Mouse (Mus musculus) midbrain, embryonic 16.5 days (tissue): ENCODE measurements around the gene Gm28308. TPM values are rescaled to one million over a fixed set of nuclear protein-coding genes. Genes with fewer than 3 reads are reported as not detected.

Source experiments
- ATAC-seq: fragments of 200-750 bp; cut with Nextera tagmentation; 2 replicates; pipeline ENCODE4 v1.8.0; 2017; ENCODE audit warnings: moderate TSS enrichment
- H3K27ac ChIP-seq: fragments of 300-500 bp; sonication (generic); 2 replicates; pipeline ENCODE4 v1.5.1; 2014; ENCODE audit warnings: mild to moderate bottlenecking, low read length, mixed read lengths
- H3K27me3 ChIP-seq: fragments of 300-500 bp; sonication (generic); 2 replicates; pipeline ENCODE4 v1.6.1; 2014; ENCODE audit warnings: low read depth, low read length, mixed read lengths; ENCODE audit not compliant: control insufficient read depth, insufficient read depth
- H3K36me3 ChIP-seq: fragments of 300-500 bp; sonication (generic); 2 replicates; pipeline ENCODE4 v1.6.1; 2014; ENCODE audit warnings: mild to moderate bottlenecking, low read length, moderate library complexity, mixed read lengths; ENCODE audit not compliant: control insufficient read depth, insufficient read depth
- H3K4me1 ChIP-seq: fragments of 300-500 bp; sonication (generic); 2 replicates; pipeline ENCODE4 v1.6.1; 2014; ENCODE audit warnings: mild to moderate bottlenecking, low read length, mixed read lengths; ENCODE audit not compliant: control insufficient read depth, insufficient read depth
- H3K4me2 ChIP-seq: fragments of 300-500 bp; sonication (generic); 2 replicates; pipeline ENCODE4 v1.6.1; 2014; ENCODE audit warnings: mild to moderate bottlenecking, low read length, mixed read lengths
- H3K4me3 ChIP-seq: fragments of 300-500 bp; sonication (generic); 2 replicates; pipeline ENCODE4 v1.5.1; 2014; ENCODE audit warnings: low read depth, mild to moderate bottlenecking, low read length, moderate library complexity, mixed read lengths
- H3K9ac ChIP-seq: fragments of 300-500 bp; sonication (generic); 2 replicates; pipeline ENCODE4 v1.6.1; 2014; ENCODE audit warnings: low read depth, low read length, mixed read lengths
- H3K9me3 ChIP-seq: fragments of 300-500 bp; sonication (generic); replicated peaks from 2 replicates; pipeline ENCODE4 v1.6.1; 2014; ENCODE audit warnings: mild to moderate bottlenecking, low read length, mixed read lengths; ENCODE audit not compliant: control insufficient read depth, poor library complexity, severe bottlenecking
- WGBS: fragments of 180-500 bp; shearing (Covaris S2); extraction: QIAGEN DNeasy Blood & Tissue Kit; methylation state at CpG from one replicate; pipeline ENCODE4 v1.1.7; 2014; 5-methylcytosine and 5-hydroxymethylcytosine counted together
- polyA plus RNA-seq: library from polyadenylated mRNA; unstranded; fragments of >200 nt; fragmentation: Nextera tagmentation; extraction: Ambion mirVana; gene quantifications from 2 replicates; pipeline ENCODE4 v1.2.1, GENCODE M21; 2015

Gene Gm28308
- polyA plus RNA-seq, 1 experiment from 2014 or later: not detected

GRCm38 (mm10) chr6:52185222-52185621 is 27.9 kb downstream of the Gm28308 start:
- 1% methylated on average over 18 of the region's 19 CpGs for WGBS
- Histone ChIP-seq H3K27ac (no peak overlapping the region), H3K9ac (no peak overlapping the region), H3K4me1 (no peaks in the 10 kb centered on the region), H3K27me3 (peaks cover 100% of the 10 kb centered on the region), H3K9me3 (no peaks in the 10 kb centered on the region), H3K4me2 (no peak overlapping the region), H3K4me3 (no peak overlapping the region), H3K36me3 (no peaks in the 10 kb centered on the region)
- no peak for ATAC-seq

GRCm38 (mm10) chr6:52184668-52185067 is 28.5 kb downstream of the Gm28308 start:
- H3K4me3 ChIP-seq: no peak overlapping the region
- 3% methylated on average over 6 of the region's 6 CpGs for WGBS
- H3K4me1 ChIP-seq: no peaks in the 10 kb centered on the region

DNA sequence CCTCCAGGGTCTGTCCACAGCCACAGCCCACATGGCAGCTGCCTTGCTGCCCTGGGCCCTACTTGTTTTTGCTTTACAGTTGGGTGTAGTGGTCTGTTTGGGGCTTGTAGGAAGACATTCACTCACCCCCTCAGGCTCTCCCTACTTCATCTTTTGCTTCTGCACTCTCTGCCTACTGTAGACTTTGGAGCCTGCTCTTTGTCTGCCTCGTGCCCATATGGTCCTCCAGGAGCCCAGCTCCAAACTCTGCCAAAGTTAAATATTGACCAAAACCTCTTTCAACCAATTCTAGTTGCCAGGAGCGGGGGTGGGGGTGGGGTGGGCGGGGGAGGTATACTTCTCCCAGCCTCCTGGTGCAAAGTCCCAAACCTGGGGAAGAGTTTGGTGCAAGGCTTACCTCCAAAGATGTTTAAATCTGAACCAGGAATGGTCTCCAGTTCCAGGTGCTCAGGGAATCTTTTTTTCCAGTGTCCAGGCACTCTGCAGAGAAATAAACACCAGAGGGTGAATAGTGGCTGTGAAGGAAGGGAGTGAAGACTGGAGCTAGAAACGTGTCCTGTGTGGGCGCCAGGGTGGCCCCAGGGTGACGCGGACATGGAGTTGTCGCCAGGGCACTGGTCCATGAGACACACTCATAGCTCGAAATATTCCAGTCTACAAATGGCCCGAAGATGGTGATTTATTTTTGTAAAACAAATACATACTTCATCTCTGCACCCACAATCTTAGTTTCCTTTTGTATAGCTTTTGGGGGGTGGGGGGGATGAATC is 29.6 kb downstream of the Gm28308 start:
- H3K27ac ChIP-seq: no peak overlapping the region
- H3K4me2 ChIP-seq: no peak overlapping the region
- no peak for ATAC-seq
- no peak overlapping the region for H3K4me3 ChIP-seq
- H3K27me3 ChIP-seq: peaks cover 100% of the 10 kb centered on the region
- H3K9me3 ChIP-seq: no peaks in the 10 kb centered on the region
- H3K4me1 ChIP-seq: no peaks in the 10 kb centered on the region
- no peaks in the 10 kb centered on the region for H3K36me3 ChIP-seq
- H3K9ac ChIP-seq: no peak overlapping the region
- WGBS: 10% methylated on average over 10 of the region's 10 CpGs

More at GRCm38 (mm10) chr6:52184668-52185067, 28.5 kb downstream of the Gm28308 start:
- Histone ChIP-seq H3K9me3 (no peaks in the 10 kb centered on the region), H3K36me3 (no peaks in the 10 kb centered on the region), H3K4me2 (no peak overlapping the region), H3K27ac (no peak overlapping the region), H3K27me3 (peaks cover 100% of the 10 kb centered on the region), H3K9ac (no peak overlapping the region)
- ATAC-seq: no peak

DNA sequence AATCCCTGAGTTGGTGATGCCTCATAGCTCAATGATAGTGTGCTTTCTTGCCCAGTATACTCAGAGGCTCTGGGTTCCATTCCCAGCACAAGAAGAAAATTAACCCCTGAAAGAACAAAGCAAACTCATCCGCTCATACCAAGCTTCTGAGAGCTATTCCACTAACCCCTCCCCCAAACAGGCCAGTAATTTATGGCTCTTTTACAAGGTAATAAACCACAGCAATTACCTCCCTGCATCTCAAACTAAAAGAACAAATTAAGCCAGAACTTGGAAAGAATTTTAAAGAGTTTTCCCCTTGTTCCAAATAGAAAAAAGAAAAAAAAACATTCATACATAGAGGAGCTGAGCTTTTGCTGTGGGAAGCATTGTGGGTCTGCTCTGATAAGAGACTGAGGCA is 30.3 kb downstream of the Gm28308 start:
- peaks cover 99% of the 10 kb centered on the region for H3K27me3 ChIP-seq
- H3K9ac ChIP-seq: no peak overlapping the region
- no peaks in the 10 kb centered on the region for H3K4me1 ChIP-seq
- H3K27ac ChIP-seq: no peak overlapping the region
- no peaks in the 10 kb centered on the region for H3K36me3 ChIP-seq
- no peaks in the 10 kb centered on the region for H3K9me3 ChIP-seq
- WGBS: 0% methylated on average over 1 of the region's 1 CpGs
- no peak overlapping the region for H3K4me3 ChIP-seq
- no peak for ATAC-seq
- no peak overlapping the region for H3K4me2 ChIP-seq

DNA sequence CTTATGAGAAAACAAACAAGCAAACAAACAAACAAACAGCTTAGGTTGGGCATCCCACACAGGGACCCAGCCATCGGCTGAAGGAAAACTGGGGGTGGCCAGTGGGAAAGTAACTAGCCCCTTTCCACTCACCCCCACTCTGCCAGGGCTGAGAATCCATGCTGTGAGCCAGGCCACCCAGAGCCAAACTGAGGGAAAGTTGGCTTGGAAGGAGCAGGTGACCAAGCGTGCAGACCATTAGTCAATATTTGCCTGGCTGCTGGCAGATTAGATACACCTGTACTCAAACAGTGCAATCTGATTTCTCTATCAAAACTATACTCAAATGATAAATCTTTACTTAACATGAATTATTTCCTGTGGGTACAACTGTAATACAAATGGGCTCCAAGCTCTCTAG is 31.1 kb downstream of the Gm28308 start:
- Histone ChIP-seq H3K36me3 (no peaks in the 10 kb centered on the region), H3K27me3 (peaks cover 94% of the 10 kb centered on the region), H3K4me3 (no peak overlapping the region), H3K4me2 (no peak overlapping the region), H3K9me3 (no peaks in the 10 kb centered on the region), H3K27ac (no peak overlapping the region), H3K9ac (no peak overlapping the region), H3K4me1 (no peaks in the 10 kb centered on the region)
- ATAC-seq: no peak
- WGBS: 19% methylated on average over 2 of the region's 2 CpGs

GRCm38 (mm10) chr6:52180726-52181125 is 32.4 kb downstream of the Gm28308 start:
- no peak overlapping the region for H3K9ac ChIP-seq
- no peak overlapping the region for H3K4me3 ChIP-seq
- no peak overlapping the region for H3K4me2 ChIP-seq
- H3K27ac ChIP-seq: no peak overlapping the region
- H3K27me3 ChIP-seq: peaks cover 92% of the 10 kb centered on the region
- H3K36me3 ChIP-seq: no peaks in the 10 kb centered on the region
- ATAC-seq: no peak
- 7% methylated on average over 3 of the region's 3 CpGs for WGBS
- H3K9me3 ChIP-seq: no peaks in the 10 kb centered on the region
- no peaks in the 10 kb centered on the region; the same call in 1 of the 2 replicates for H3K4me1 ChIP-seq

DNA sequence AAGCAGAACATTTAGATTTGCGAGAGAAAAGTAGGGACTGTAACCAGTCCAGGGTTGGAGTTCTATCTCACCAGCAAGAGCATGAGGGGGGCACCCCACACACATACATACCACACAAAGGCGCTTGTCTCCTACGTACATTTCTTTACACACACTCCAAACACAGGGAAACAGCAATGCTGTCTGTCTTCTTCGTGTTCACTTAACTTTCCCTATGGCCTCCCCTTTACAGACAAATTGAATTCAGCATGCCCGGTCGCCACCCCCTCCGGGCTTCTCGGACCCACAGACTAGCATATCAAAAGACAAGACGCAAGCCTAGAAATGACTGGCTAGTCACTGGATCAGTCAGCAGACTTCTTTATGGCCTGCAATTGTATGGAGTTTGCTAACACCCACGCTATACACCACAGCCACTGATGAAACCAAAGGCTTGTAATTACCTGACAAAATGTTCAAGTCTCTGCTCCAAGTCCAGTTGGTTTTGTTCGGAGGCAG is 32.9 kb downstream of the Gm28308 start:
- Histone ChIP-seq H3K27ac (no peak overlapping the region), H3K9ac (no peak overlapping the region), H3K36me3 (no peaks in the 10 kb centered on the region), H3K9me3 (no peaks in the 10 kb centered on the region), H3K4me1 (peaks cover 2% of the 10 kb centered on the region; the same call in 1 of the 2 replicates), H3K4me2 (no peak overlapping the region), H3K27me3 (peaks cover 88% of the 10 kb centered on the region), H3K4me3 (no peak overlapping the region)
- WGBS: 3% methylated on average over 11 of the region's 11 CpGs
- no peak for ATAC-seq

DNA sequence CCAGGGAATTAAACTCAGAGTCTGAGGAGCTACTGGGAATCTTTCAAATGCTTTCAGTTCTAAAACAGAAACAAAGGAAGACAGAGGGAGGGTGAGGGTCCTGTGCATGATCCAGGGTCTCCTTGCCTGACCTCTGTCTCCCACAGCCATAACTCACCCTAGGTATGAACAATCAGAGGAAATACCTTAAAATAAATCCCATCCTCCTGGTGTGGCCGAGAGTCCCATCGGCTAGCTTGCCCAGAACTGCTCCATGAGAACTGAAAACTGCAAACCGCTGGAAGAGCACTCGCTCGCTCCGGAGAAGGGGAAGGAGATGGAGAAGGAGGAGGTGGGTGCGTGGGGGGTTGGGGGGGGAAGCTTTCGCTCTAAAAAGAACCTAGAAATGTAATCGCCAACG is 33.4 kb downstream of the Gm28308 start:
- peaks cover 2% of the 10 kb centered on the region; the same call in 1 of the 2 replicates for H3K4me1 ChIP-seq
- H3K4me3 ChIP-seq: no peak overlapping the region
- WGBS: 0% methylated on average over 10 of the region's 10 CpGs
- no peak overlapping the region for H3K27ac ChIP-seq
- peaks cover 87% of the 10 kb centered on the region for H3K27me3 ChIP-seq
- H3K4me2 ChIP-seq: no peak overlapping the region
- H3K36me3 ChIP-seq: no peaks in the 10 kb centered on the region
- H3K9ac ChIP-seq: no peak overlapping the region
- no peak for ATAC-seq
- no peaks in the 10 kb centered on the region for H3K9me3 ChIP-seq

DNA sequence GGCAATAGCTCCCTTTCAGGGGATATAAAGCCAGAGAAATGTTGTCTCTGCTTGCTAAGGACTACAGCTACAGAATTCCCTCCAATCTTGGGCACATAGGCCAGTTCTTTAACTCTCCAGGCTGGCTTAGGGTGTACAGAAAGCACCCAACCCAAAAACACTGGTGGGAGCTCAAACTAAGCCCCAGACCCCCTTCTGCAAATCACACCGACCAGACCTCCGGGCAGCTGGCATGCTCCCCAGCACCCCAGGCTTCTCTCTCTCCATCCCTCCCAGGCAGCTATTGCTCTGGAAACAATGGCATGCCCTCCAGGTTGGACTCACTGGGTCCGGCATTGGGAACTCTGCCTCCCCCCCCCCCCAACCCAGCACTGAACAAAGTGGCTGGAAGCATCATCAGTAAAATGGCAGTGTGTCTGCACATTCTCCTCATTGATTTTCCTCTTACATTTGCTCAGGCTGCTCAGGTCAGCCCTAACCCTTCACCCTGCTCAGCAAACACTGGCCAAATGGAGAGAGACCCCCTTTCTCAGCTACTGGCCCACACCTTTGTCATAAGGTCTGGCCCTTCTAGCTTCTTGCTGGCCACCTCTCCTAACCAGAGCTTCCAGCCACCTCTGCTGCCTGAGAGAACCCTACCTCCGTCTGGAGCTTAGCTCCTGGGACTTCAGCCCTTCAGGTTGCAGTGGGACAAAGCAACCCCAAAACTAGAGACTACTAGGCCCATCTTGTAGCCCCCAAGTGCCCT is 34.0 kb downstream of the Gm28308 start:
- no peaks in the 10 kb centered on the region for H3K36me3 ChIP-seq
- no peaks in the 10 kb centered on the region for H3K9me3 ChIP-seq
- no peak overlapping the region for H3K4me3 ChIP-seq
- ATAC-seq: no peak
- peaks cover 2% of the 10 kb centered on the region; the same call in 1 of the 2 replicates for H3K4me1 ChIP-seq
- WGBS: 6% methylated on average over 4 of the region's 4 CpGs
- H3K9ac ChIP-seq: no peak overlapping the region
- no peak overlapping the region for H3K27ac ChIP-seq
- no peak overlapping the region for H3K4me2 ChIP-seq
- H3K27me3 ChIP-seq: peaks cover 83% of the 10 kb centered on the region
